Mouse (Mus musculus) olfactory bulb, adult 2 months (tissue): ENCODE data around the gene Ddx24.

Source experiments
- CTCF ChIP-seq: fragments of 200-500 bp; IDR thresholded peaks from 2 replicates; pipeline ENCODE4 v1.5.1; 2012; ENCODE audit warnings: low read depth, mild to moderate bottlenecking, low read length, moderate library complexity; ENCODE audit not compliant: insufficient read depth
- POLR2A ChIP-seq: fragments of 200-500 bp; IDR thresholded peaks from 2 replicates; pipeline ENCODE4 v1.6.1; 2012; ENCODE audit warnings: mild to moderate bottlenecking, low read depth, low read length, moderate library complexity; ENCODE audit not compliant: insufficient read depth

- TF ChIP-seq POLR2A (no peak), CTCF (no peak)
Observed at GRCm38 (mm10) chr12:103445060-103445459, 19.4 kb upstream of the Ddx24 start.
